Mouse (Mus musculus) small intestine, adult 2 months (tissue): Measurements from ENCODE around the gene Baiap2l2. TPM values are rescaled to one million over a fixed set of nuclear protein-coding genes. Genes with fewer than 3 reads are reported as not detected.
A peak's percentile ranks its signal among the peaks of the same experiment; 100 is the strongest.

Experiments
- H3K27ac ChIP-seq: fragments of 200-500 bp; 2 replicates; pipeline ENCODE4 v1.5.1; 2012; ENCODE audit warnings: low read depth, low read length, control low read depth, inconsistent platforms; ENCODE audit not compliant: insufficient read depth
- H3K27me3 ChIP-seq: fragments of 200-500 bp; 2 replicates; pipeline ENCODE4 v1.6.1; 2012; ENCODE audit warnings: mild to moderate bottlenecking, moderate library complexity, low read length, inconsistent platforms; ENCODE audit not compliant: control insufficient read depth, insufficient read depth
- H3K36me3 ChIP-seq: fragments of 200-500 bp; 2 replicates; pipeline ENCODE4 v1.6.1; 2012; ENCODE audit warnings: mild to moderate bottlenecking, low read length, control low read depth, inconsistent platforms; ENCODE audit not compliant: control insufficient read depth, insufficient read depth
- H3K4me1 ChIP-seq: fragments of 200-500 bp; 2 replicates; pipeline ENCODE4 v1.6.1; 2012; ENCODE audit warnings: low read length, inconsistent platforms, mixed read lengths; ENCODE audit not compliant: control insufficient read depth, insufficient read depth, insufficient read length
- H3K4me3 ChIP-seq: fragments of 200-500 bp; 2 replicates; pipeline ENCODE4 v1.5.1; 2012; ENCODE audit warnings: low read depth, mild to moderate bottlenecking, control low read depth, inconsistent platforms, low read length, moderate library complexity
- CTCF ChIP-seq: fragments of 200-500 bp; IDR thresholded peaks from 2 replicates; pipeline ENCODE4 v1.5.1; 2012; ENCODE audit warnings: low read depth, mild to moderate bottlenecking, control low read depth, inconsistent platforms, low read length, moderate library complexity, mixed read lengths; ENCODE audit not compliant: insufficient replicate concordance, insufficient read length; ENCODE audit errors: extremely low read depth
- POLR2A ChIP-seq: fragments of 200-500 bp; IDR thresholded peaks from 2 replicates; pipeline ENCODE4 v1.6.1; 2012; ENCODE audit warnings: low read depth, mild to moderate bottlenecking, control low read depth, inconsistent platforms, low read length, moderate library complexity
- WGBS: fragments of 180-500 bp; shearing (Covaris S2); methylation state at CpG from one replicate; pipeline ENCODE4 v1.1.7; 2018; 5-methylcytosine and 5-hydroxymethylcytosine counted together
- polyA plus RNA-seq: library from polyadenylated mRNA; depleted of rRNA; stranded (reverse); fragments of >200 nt; gene quantifications from 2 replicates; pipeline ENCODE4 v1.2.3, GENCODE M21; 2012

The Baiap2l2 gene
- polyA plus RNA-seq, 1 experiment = 542 TPM

- WGBS = 28% methylated on average over 7 of the region's 7 CpGs
- TF ChIP-seq POLR2A = no peak
- TF ChIP-seq CTCF = peak; percentile 3; the same call in 1 of the 2 replicates
- Histone ChIP-seq H3K27me3 (no peaks in the 10 kb centered on the region), H3K4me1 (peaks cover 23% of the 10 kb centered on the region), H3K4me3 (peak overlapping the region; percentile 83), H3K36me3 (peaks cover 13% of the 10 kb centered on the region), H3K27ac (peak overlapping the region; percentile 93)
Observed at GRCm38 (mm10) chr15:79286141-79286540, 804 bp upstream of the Baiap2l2 start.

GRCm38 (mm10) chr15:79283371-79283770, 2.0 kb downstream of the Baiap2l2 start:
- no peak for TF ChIP-seq CTCF
- TF ChIP-seq POLR2A = peak; percentile 81
- 41% methylated on average over 4 of the region's 4 CpGs for WGBS
- peak overlapping the region; percentile 83 for H3K4me3 ChIP-seq
- no peaks in the 10 kb centered on the region for H3K27me3 ChIP-seq
- peak overlapping the region; percentile 93 for H3K27ac ChIP-seq
- H3K36me3 ChIP-seq = peaks cover 29% of the 10 kb centered on the region
- H3K4me1 ChIP-seq = peaks cover 29% of the 10 kb centered on the region

GRCm38 (mm10) chr15:79282434-79282833, 2.9 kb downstream of the Baiap2l2 start:
- Histone ChIP-seq H3K4me1 (peaks cover 29% of the 10 kb centered on the region), H3K4me3 (peak overlapping the region; percentile 83), H3K27me3 (no peaks in the 10 kb centered on the region), H3K27ac (peak overlapping the region; percentile 93), H3K36me3 (peaks cover 35% of the 10 kb centered on the region)
- 31% methylated on average over 5 of the region's 5 CpGs for WGBS
- no peak for TF ChIP-seq CTCF
- TF ChIP-seq POLR2A = no peak

- Histone ChIP-seq H3K4me1 (peaks cover 21% of the 10 kb centered on the region; the same call in 1 of the 2 replicates), H3K4me3 (no peak overlapping the region), H3K36me3 (peaks cover 39% of the 10 kb centered on the region), H3K27ac (peak overlapping the region; percentile 76), H3K27me3 (no peaks in the 10 kb centered on the region)
- no peak for TF ChIP-seq POLR2A
- no peak for TF ChIP-seq CTCF
- 26% methylated on average over 1 of the region's 1 CpGs for WGBS
Observed at GRCm38 (mm10) chr15:79281389-79281788, 3.9 kb downstream of the Baiap2l2 start.

- Histone ChIP-seq H3K27ac (peak overlapping the region; percentile 49), H3K27me3 (no peaks in the 10 kb centered on the region), H3K4me1 (peaks cover 18% of the 10 kb centered on the region; the same call in 1 of the 2 replicates), H3K36me3 (peaks cover 41% of the 10 kb centered on the region), H3K4me3 (no peak overlapping the region)
- TF ChIP-seq POLR2A (no peak), CTCF (no peak)
- WGBS = 20% methylated on average over 5 of the region's 5 CpGs
Observed at GRCm38 (mm10) chr15:79280850-79281249, 4.5 kb downstream of the Baiap2l2 start.

- 44% methylated on average over 6 of the region's 6 CpGs for WGBS
- no peak overlapping the region for H3K4me3 ChIP-seq
- TF ChIP-seq CTCF (peak; percentile 73), POLR2A (no peak)
- peaks cover 17% of the 10 kb centered on the region; the same call in 1 of the 2 replicates for H3K4me1 ChIP-seq
- peaks cover 45% of the 10 kb centered on the region for H3K36me3 ChIP-seq
- no peaks in the 10 kb centered on the region for H3K27me3 ChIP-seq
- no peak overlapping the region for H3K27ac ChIP-seq
Observed at GRCm38 (mm10) chr15:79280209-79280608, 5.1 kb downstream of the Baiap2l2 start.

- Histone ChIP-seq H3K4me3 (no peak overlapping the region), H3K27ac (no peak overlapping the region), H3K36me3 (peaks cover 47% of the 10 kb centered on the region), H3K27me3 (no peaks in the 10 kb centered on the region), H3K4me1 (peaks cover 21% of the 10 kb centered on the region)
- TF ChIP-seq POLR2A = no peak
- TF ChIP-seq CTCF = no peak
- WGBS = 76% methylated on average over 10 of the region's 10 CpGs
Observed at GRCm38 (mm10) chr15:79277728-79278127, 7.6 kb downstream of the Baiap2l2 start.
